Mouse (Mus musculus) MEL (cell line): Measurements from ENCODE around the gene H3f3b. TPM values are rescaled to one million over a fixed set of nuclear protein-coding genes. Genes with fewer than 3 reads are reported as not detected.

Source experiments
- DNase-seq: peaks from one replicate; pipeline ENCODE4 v3.0.0; 2011; ENCODE audit warnings: low read depth, low spot score
- H3K27ac ChIP-seq: 2 replicates; pipeline ENCODE4 v1.5.1; 2012; ENCODE audit warnings: low read depth, mild to moderate bottlenecking, control low read depth, low read length, moderate library complexity; ENCODE audit not compliant: control insufficient read depth
- H3K27me3 ChIP-seq, 2 experiments: fragments of 150-350 bp in 1 of 2; sonication (generic) in 1 of 2; 2 replicates each; pipeline ENCODE4 v1.6.1; 2012; ENCODE audit warnings: low read length in 2 of 2, mild to moderate bottlenecking in 2 of 2, improper control_type of control experiment in 1 of 2, moderate library complexity in 1 of 2; ENCODE audit not compliant: insufficient read depth in 2 of 2, control insufficient read depth in 1 of 2
- H3K36me3 ChIP-seq, 2 experiments: 2 replicates each; pipeline ENCODE4 v1.6.1; 2012 to 2014; ENCODE audit warnings: low read length in 2 of 2, improper control_type of control experiment in 1 of 2, inconsistent platforms in 1 of 2, mild to moderate bottlenecking in 1 of 2; ENCODE audit not compliant: insufficient read depth in 2 of 2, control insufficient read depth in 1 of 2
- H3K4me1 ChIP-seq, 2 experiments: fragments of 150-350 bp in 1 of 2; sonication (generic) in 1 of 2; 2 replicates each; pipeline ENCODE4 v1.6.1; 2012; ENCODE audit warnings: low read length in 2 of 2, improper control_type of control experiment in 1 of 2, mild to moderate bottlenecking in 1 of 2; ENCODE audit not compliant: insufficient read depth in 2 of 2, control insufficient read depth in 1 of 2
- H3K4me3 ChIP-seq, 2 experiments: fragments of 150-350 bp in 1 of 2; sonication (generic) in 1 of 2; 2 replicates each; pipeline ENCODE4 v1.5.1; 2012; ENCODE audit warnings: low read depth in 2 of 2, low read length in 2 of 2, mild to moderate bottlenecking in 2 of 2, moderate library complexity in 2 of 2, control low read depth in 1 of 2, improper control_type of control experiment in 1 of 2; ENCODE audit not compliant: control insufficient read depth in 1 of 2, insufficient read depth in 1 of 2
- H3K79me2 ChIP-seq: 2 replicates; pipeline ENCODE4 v1.6.1; 2012; ENCODE audit warnings: mild to moderate bottlenecking, low read length, moderate library complexity; ENCODE audit not compliant: control insufficient read depth, poor library complexity, insufficient read depth
- H3K9ac ChIP-seq: 2 replicates; pipeline ENCODE4 v1.6.1; 2012; ENCODE audit warnings: low read depth, mild to moderate bottlenecking, control low read depth, low read length, moderate library complexity; ENCODE audit not compliant: control insufficient read depth, poor library complexity, severe bottlenecking
- H3K9me3 ChIP-seq: fragments of 150-350 bp; sonication (generic); replicated peaks from 2 replicates; pipeline ENCODE4 v1.6.1; 2012; ENCODE audit warnings: mild to moderate bottlenecking, low read length, improper control_type of control experiment, moderate library complexity; ENCODE audit not compliant: insufficient read depth
- BHLHE40 ChIP-seq: IDR thresholded peaks from 2 replicates; pipeline ENCODE4 v1.6.1; 2012; ENCODE audit warnings: low read depth, mild to moderate bottlenecking, inconsistent platforms, low read length, improper control_type of control experiment, borderline replicate concordance
- CHD1 ChIP-seq: IDR thresholded peaks from 2 replicates; pipeline ENCODE4 v1.6.1; 2012; ENCODE audit warnings: low read depth, mild to moderate bottlenecking, inconsistent platforms, low read length, improper control_type of control experiment
- CHD2 ChIP-seq: IDR thresholded peaks from 2 replicates; pipeline ENCODE4 v1.6.1; 2011; ENCODE audit warnings: low read length, improper control_type of control experiment
- CTCF ChIP-seq, 3 experiments: IDR thresholded peaks in 2 of 3; conservative IDR thresholded peaks in 1 of 3; 2 replicates each; pipeline ENCODE4 v1.5.1; 2011 to 2012; ENCODE audit warnings: low read length in 3 of 3, low read depth in 2 of 3, mild to moderate bottlenecking in 2 of 3, improper control_type of control experiment in 1 of 3, inconsistent platforms in 1 of 3, mixed read lengths in 1 of 3, moderate library complexity in 1 of 3; ENCODE audit not compliant: control insufficient read depth in 1 of 3, insufficient read depth in 1 of 3, poor library complexity in 1 of 3, severe bottlenecking in 1 of 3
- E2F4 ChIP-seq: IDR thresholded peaks from 2 replicates; pipeline ENCODE4 v1.6.1; 2011; ENCODE audit warnings: low read depth, low read length, improper control_type of control experiment, borderline replicate concordance
- EP300 ChIP-seq, 2 experiments: IDR thresholded peaks; 2 replicates each; pipeline ENCODE4 v1.6.1; 2011; ENCODE audit warnings: improper control_type of control experiment in 2 of 2, low read length in 2 of 2, low read depth in 1 of 2, mild to moderate bottlenecking in 1 of 2
- ETS1 ChIP-seq: IDR thresholded peaks from 2 replicates; pipeline ENCODE4 v1.6.1; 2012; ENCODE audit warnings: low read depth, mild to moderate bottlenecking, inconsistent platforms, low read length, improper control_type of control experiment, moderate library complexity
- GABPA ChIP-seq: IDR thresholded peaks from 2 replicates; pipeline ENCODE4 v1.6.1; 2012; ENCODE audit warnings: low read depth, mild to moderate bottlenecking, inconsistent platforms, low read length, improper control_type of control experiment, moderate library complexity
- GATA1 ChIP-seq: IDR thresholded peaks from 2 replicates; pipeline ENCODE4 v1.6.1; 2011; ENCODE audit warnings: low read depth, low read length, improper control_type of control experiment
- HCFC1 ChIP-seq: IDR thresholded peaks from 2 replicates; pipeline ENCODE4 v1.6.1; 2012; ENCODE audit warnings: low read depth, mild to moderate bottlenecking, inconsistent platforms, low read length, improper control_type of control experiment, moderate library complexity
- JUND ChIP-seq: IDR thresholded peaks from 2 replicates; pipeline ENCODE4 v1.6.1; 2011; ENCODE audit warnings: low read depth, mild to moderate bottlenecking, improper control_type of control experiment, low read length
- KAT2A ChIP-seq: conservative IDR thresholded peaks from 2 replicates; pipeline ENCODE4 v1.6.1; 2012; ENCODE audit warnings: low read depth, low read length, improper control_type of control experiment, inconsistent platforms
- MAX ChIP-seq: IDR thresholded peaks from 2 replicates; pipeline ENCODE4 v1.6.1; 2011; ENCODE audit warnings: low read length, improper control_type of control experiment
- MEF2A ChIP-seq: IDR thresholded peaks from 2 replicates; pipeline ENCODE4 v1.6.1; 2014; ENCODE audit warnings: low read depth, mild to moderate bottlenecking, inconsistent platforms, low read length, improper control_type of control experiment; ENCODE audit not compliant: poor library complexity, insufficient replicate concordance, severe bottlenecking; ENCODE audit errors: extremely low read depth
- MYC ChIP-seq: IDR thresholded peaks from 2 replicates; pipeline ENCODE4 v1.6.1; 2011; ENCODE audit warnings: low read depth, mild to moderate bottlenecking, low read length, improper control_type of control experiment, moderate library complexity
- POLR2A ChIP-seq, 2 experiments: IDR thresholded peaks; 2 replicates each; pipeline ENCODE4 v1.6.1; 2011 to 2012; ENCODE audit warnings: low read length in 2 of 2, mild to moderate bottlenecking in 2 of 2, control low read depth in 1 of 2, improper control_type of control experiment in 1 of 2, low read depth in 1 of 2, moderate library complexity in 1 of 2; ENCODE audit not compliant: control insufficient read depth in 1 of 2, insufficient read depth in 1 of 2, poor library complexity in 1 of 2
- POLR2AphosphoS2 ChIP-seq: IDR thresholded peaks from 2 replicates; pipeline ENCODE4 v1.6.1; 2011; ENCODE audit warnings: low read length, improper control_type of control experiment
- POLR2AphosphoS5 ChIP-seq: IDR thresholded peaks from 2 replicates; pipeline ENCODE4 v1.6.1; 2012; ENCODE audit warnings: low read depth, borderline replicate concordance, mild to moderate bottlenecking, inconsistent platforms, low read length, moderate library complexity, mixed read lengths
- RAD21 ChIP-seq: IDR thresholded peaks from 2 replicates; pipeline ENCODE4 v1.6.1; 2011; ENCODE audit warnings: mild to moderate bottlenecking, low read depth, low read length, improper control_type of control experiment
- RCOR1 ChIP-seq: IDR thresholded peaks from 2 replicates; pipeline ENCODE4 v1.6.1; 2012; ENCODE audit warnings: low read depth, mild to moderate bottlenecking, inconsistent platforms, low read length, improper control_type of control experiment
- SIN3A ChIP-seq: IDR thresholded peaks from 2 replicates; pipeline ENCODE4 v1.6.1; 2012; ENCODE audit warnings: low read length, improper control_type of control experiment, inconsistent platforms
- SMC3 ChIP-seq: IDR thresholded peaks from 2 replicates; pipeline ENCODE4 v1.6.1; 2011; ENCODE audit warnings: low read depth, low read length, improper control_type of control experiment
- TAL1 ChIP-seq: IDR thresholded peaks from 2 replicates; pipeline ENCODE4 v1.6.1; 2012; ENCODE audit warnings: mild to moderate bottlenecking, inconsistent platforms, low read length, moderate library complexity, mixed read lengths
- TBP ChIP-seq: IDR thresholded peaks from 2 replicates; pipeline ENCODE4 v1.8.0; 2011; ENCODE audit warnings: low read depth, low read length, improper control_type of control experiment
- TCF12 ChIP-seq: IDR thresholded peaks from 2 replicates; pipeline ENCODE4 v1.6.1; 2014; ENCODE audit warnings: low read depth, mild to moderate bottlenecking, inconsistent platforms, low read length, improper control_type of control experiment, moderate library complexity
- UBTF ChIP-seq: IDR thresholded peaks from 2 replicates; pipeline ENCODE4 v1.6.1; 2012; ENCODE audit warnings: low read depth, mild to moderate bottlenecking, inconsistent platforms, low read length, improper control_type of control experiment, moderate library complexity, borderline replicate concordance; ENCODE audit not compliant: insufficient read depth
- USF1 ChIP-seq: IDR thresholded peaks from 2 replicates; pipeline ENCODE4 v1.6.1; 2014; ENCODE audit warnings: low read depth, mild to moderate bottlenecking, inconsistent platforms, low read length, improper control_type of control experiment, moderate library complexity
- ZKSCAN1 ChIP-seq: IDR thresholded peaks from 2 replicates; pipeline ENCODE4 v1.6.1; 2012; ENCODE audit warnings: low read depth, mild to moderate bottlenecking, inconsistent platforms, low read length, improper control_type of control experiment, moderate library complexity
- ZNF384 ChIP-seq: IDR thresholded peaks from 2 replicates; pipeline ENCODE4 v1.6.1; 2012; ENCODE audit warnings: low read depth, mild to moderate bottlenecking, inconsistent platforms, low read length, improper control_type of control experiment
- polyA plus RNA-seq, 2 experiments: library from polyadenylated mRNA; stranded (reverse) in 1 of 2; unstranded in 1 of 2; fragments of >175 nt in 1 of 2; fragments of >200 nt in 1 of 2; gene quantifications; 2 replicates each; pipeline versions ENCODE4 v1.2.1 to v1.2.4; 2012; ENCODE audit warnings: low replicate concordance in 2 of 2, low read depth in 1 of 2; ENCODE audit not compliant: insufficient read length in 2 of 2, insufficient read depth in 1 of 2, missing spikeins in 1 of 2
- total RNA-seq: library from RNA; depleted of rRNA; stranded (reverse); fragments of 300-350 nt; gene quantifications from 2 replicates; pipeline ENCODE4 v1.2.3, GENCODE M21; 2012

H3f3b gene
- total and polyA plus RNA-seq, 3 experiments: 96.6 to 767 (median 498) TPM

- Histone ChIP-seq H3K27me3 (no peaks in the 10 kb centered on the region), H3K9ac (no peak overlapping the region), H3K9me3 (no peaks in the 10 kb centered on the region), H3K4me1 (peaks cover 0 to under 1% of the 10 kb centered on the region in 2 experiments; a peak in 2 of 4 replicates), H3K79me2 (peaks cover 3% of the 10 kb centered on the region), H3K4me3 (no peak overlapping the region), H3K36me3 (peaks cover 4 to 11% of the 10 kb centered on the region in 2 experiments), H3K27ac (no peak overlapping the region)
- peak; percentile 54 for DNase-seq
- TF ChIP-seq JUND: no peak
- TF ChIP-seq ZKSCAN1: peak; percentile 71; the same call in 1 of the 2 replicates
- no peak for TF ChIP-seq GABPA
- no peak for TF ChIP-seq E2F4
- TF ChIP-seq MEF2A: no peak
- TF ChIP-seq SMC3: peak; percentile 58
- TF ChIP-seq TBP: no peak
- peak; percentile 51 to 68 (median 66) for TF ChIP-seq CTCF (IDR thresholded peaks at IDR 0.05 in 2 of 3, conservative IDR thresholded peaks at IDR 0.05 in 1 of 3; ENCODE audit: control insufficient read depth in 1 of 3, insufficient read depth in 1 of 3, low read depth in 2 of 3, low read length in 3 of 3, poor library complexity in 1 of 3, severe bottlenecking in 1 of 3)
- TF ChIP-seq RAD21: peak; percentile 62
- TF ChIP-seq BHLHE40: no peak
- no peak for TF ChIP-seq EP300 (IDR thresholded peaks at IDR 0.05; ENCODE audit: low read depth in 1 of 2, low read length in 2 of 2)
- TF ChIP-seq UBTF: no peak
- 0 out of 2 replicates have a peak, but pooled peaks have one; percentile 3 for TF ChIP-seq ZNF384
- TF ChIP-seq MYC: no peak
- TF ChIP-seq POLR2AphosphoS5: peak; percentile 94; the same call in 1 of the 2 replicates
- no peak for TF ChIP-seq USF1
Observed at GRCm38 (mm10) chr11:116018106-116018505, 9.7 kb downstream of the H3f3b start.

GRCm38 (mm10) chr11:116014821-116015220 is 12.9 kb downstream of the H3f3b start:
- no peak overlapping the region for H3K9ac ChIP-seq
- H3K9me3 ChIP-seq: no peaks in the 10 kb centered on the region
- TF ChIP-seq SIN3A (no peak), TCF12 (peak; percentile 89), TAL1 (peak; percentile 82), RCOR1 (peak; percentile 93), ETS1 (peak; percentile 74), SMC3 (no peak), POLR2A (IDR thresholded peaks at IDR 0.05; ENCODE audit: control insufficient read depth in 1 of 2, insufficient read depth in 1 of 2, low read depth in 1 of 2, low read length in 2 of 2, poor library complexity in 1 of 2) (no peak), POLR2AphosphoS5 (no peak), USF1 (no peak), MAX (no peak), GATA1 (peak; percentile 72), EP300 (IDR thresholded peaks at IDR 0.05; ENCODE audit: low read depth in 1 of 2, low read length in 2 of 2) (peak in 1 of 2 experiments; percentile 77; a peak in 3 of 4 replicates), BHLHE40 (no peak), CHD1 (no peak), KAT2A (no peak), HCFC1 (no peak), JUND (no peak), CHD2 (no peak), TBP (no peak), MEF2A (no peak), E2F4 (no peak), POLR2AphosphoS2 (no peak), RAD21 (no peak), ZNF384 (no peak)
- TF ChIP-seq, all 39 proteins: peak for 6
- peaks cover 3 to 11% of the 10 kb centered on the region in 2 experiments; a peak in 3 of 4 replicates for H3K4me1 ChIP-seq
- H3K79me2 ChIP-seq: peaks cover 13% of the 10 kb centered on the region
- peaks cover 0 to 9% of the 10 kb centered on the region in 2 experiments; a peak in 2 of 4 replicates for H3K36me3 ChIP-seq
- H3K27ac ChIP-seq: no peak overlapping the region
- peak; percentile 61 for DNase-seq
- H3K4me3 ChIP-seq: no peak overlapping the region
- no peaks in the 10 kb centered on the region for H3K27me3 ChIP-seq
